Mouse (Mus musculus) CD4-positive, CD25-positive, alpha-beta regulatory T cell, adult 2 months (primary cell): ENCODE measurements around the gene Aqp2.

Experiments
- DNase-seq: peaks from one replicate; pipeline ENCODE4 v3.0.0-alpha.2; 2012; ENCODE audit warnings: low read depth, low spot score

The Aqp2 gene

DNA sequence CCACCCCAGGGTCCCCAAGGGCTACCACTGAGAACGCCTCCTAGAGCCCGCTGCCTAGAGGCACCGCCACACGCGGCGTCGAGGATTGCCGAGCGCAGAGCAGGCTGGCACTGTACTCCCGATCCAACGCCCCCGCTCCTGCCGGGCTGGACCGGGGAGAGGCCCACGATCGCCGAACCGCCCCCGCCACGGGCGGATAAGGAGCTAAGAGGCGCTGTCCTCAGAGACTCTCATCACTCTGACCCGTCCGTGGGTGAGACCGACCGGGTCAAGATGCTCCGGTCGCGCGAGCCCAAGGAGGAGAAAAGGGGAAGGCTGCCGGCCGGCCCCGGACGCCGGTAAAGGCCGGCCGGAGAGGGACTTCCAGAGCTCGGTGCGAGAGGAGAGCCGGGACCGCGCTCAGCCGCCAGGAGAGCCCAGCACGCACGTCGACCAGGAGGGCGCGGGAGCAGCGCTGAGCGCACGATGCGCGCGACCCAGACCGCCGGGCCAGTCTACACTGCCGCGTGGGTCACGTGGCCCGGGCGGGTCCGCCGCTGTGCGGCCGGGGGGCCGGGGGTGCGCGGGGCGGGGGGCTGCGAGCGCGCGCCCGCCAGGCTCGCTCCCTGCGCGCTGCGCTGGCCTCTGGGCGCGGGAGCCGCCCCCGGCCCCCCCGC lies 11.7 kb downstream of the Aqp2 start, which contains the start of gene Aqp5:
Gene Aqp5 (plus strand): TSS at position 354 of the 656 bp plus-strand sequence.
- DNase-seq = no peak

DNA sequence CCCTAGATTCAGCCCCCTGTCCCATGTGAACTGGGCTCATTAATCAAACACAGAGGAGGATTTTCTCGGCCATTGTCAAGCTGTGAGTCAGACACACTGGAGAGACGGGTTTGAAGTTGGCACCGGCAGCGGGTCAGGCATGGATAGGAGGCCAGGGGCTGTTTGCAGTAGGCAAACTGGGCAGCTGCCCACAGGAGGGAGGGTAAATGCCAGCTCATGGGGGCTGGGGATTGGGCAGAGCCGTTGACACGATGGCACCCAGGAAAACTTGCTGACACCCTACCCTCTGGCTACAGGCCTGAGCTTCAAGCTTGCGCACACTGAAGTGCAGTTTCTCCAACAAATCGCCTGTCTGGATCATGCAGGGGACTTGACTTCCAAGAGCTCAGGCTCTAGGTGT lies 13.3 kb downstream of the Aqp2 start:
- no peak for DNase-seq

DNA sequence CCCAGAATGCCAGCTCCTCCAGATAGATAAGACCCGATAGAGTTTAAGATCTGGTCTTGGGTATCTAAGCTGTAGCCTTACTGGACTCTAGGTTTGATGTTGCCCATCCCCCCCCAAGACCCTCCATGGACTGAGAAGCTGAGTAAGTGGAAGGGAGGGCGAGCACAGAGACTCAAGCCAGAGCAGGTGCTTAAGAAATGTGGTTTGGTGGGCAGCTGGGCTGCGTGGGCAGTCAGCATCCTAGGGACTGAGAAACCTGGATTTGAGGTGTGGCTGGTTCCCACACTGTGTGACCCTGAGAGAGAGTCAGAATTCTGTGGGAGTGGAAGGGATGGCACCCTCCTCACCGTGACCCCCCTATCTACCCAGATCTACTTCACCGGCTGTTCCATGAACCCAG lies 14.0 kb downstream of the Aqp2 start:
- DNase-seq = no peak

DNA sequence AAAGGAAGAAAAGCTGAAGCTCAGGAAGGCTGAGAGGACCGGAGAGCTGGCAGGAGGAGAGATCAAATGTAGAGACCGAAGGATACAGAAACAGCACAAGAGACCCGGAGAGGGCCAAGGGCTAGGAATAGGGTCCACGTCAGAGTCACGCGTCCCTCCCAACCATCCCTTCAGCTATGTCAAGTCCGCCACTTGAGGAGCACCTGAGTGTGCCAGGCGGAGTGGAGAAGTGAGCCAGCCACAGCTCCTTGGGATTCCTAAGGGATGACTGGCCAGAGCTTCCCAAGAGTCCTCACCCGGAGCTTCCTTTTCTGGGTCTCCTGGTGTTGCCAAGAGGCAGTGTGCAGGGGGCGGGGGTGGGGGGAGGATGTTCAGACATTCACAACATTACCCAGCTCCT lies 16.1 kb downstream of the Aqp2 start:
- no peak for DNase-seq

DNA sequence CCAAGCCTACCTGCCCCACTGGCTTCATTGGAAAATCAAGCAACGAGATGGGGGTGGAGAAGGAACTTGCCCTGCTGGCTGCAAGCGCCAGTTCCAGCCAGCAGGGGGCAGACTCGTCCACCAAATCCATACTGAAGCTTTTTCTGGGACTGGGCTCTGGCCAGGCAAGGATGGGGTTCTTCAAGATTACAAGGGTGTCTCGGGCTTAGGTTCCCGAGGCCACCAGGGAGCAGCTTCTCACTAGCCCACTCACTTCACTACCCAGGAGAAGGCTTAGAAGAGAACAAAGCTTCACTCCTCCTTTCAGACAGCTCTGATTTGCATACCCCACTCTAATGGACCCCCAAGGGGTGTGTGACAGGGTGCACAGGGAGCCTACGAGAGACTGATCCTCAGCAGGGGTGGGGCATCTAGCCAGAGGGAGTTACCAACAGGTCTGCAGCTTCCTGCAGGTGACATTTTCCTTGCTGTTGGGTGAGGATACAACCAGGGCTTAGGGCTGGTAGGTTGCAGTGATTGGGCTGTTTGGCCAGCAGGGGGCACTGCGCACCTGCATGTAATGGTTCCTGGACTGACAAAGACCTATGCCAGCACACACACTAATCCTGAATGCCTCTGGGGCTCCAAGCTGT lies 17.3 kb downstream of the Aqp2 start:
- peak; percentile 82 for DNase-seq

DNA sequence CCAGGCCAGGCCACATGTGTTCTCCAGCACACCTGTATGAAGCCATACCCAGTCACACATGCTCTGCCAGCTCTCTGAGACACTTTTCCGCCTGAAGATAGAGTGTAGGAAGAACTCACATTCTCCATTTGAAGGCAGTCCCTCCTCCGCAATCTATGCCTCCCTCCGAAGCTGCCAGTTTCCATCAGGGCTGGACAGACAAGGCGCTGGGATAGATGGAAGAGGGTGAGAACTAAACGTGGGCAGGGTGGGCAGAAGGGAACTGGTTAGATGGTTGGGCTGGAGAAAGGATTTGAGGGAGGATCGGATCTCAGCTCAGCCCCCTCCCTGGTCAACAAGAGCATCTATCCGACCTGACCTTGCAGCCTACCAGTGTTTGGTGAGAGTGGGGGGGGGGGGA lies 18.0 kb downstream of the Aqp2 start:
- DNase-seq = no peak

DNA sequence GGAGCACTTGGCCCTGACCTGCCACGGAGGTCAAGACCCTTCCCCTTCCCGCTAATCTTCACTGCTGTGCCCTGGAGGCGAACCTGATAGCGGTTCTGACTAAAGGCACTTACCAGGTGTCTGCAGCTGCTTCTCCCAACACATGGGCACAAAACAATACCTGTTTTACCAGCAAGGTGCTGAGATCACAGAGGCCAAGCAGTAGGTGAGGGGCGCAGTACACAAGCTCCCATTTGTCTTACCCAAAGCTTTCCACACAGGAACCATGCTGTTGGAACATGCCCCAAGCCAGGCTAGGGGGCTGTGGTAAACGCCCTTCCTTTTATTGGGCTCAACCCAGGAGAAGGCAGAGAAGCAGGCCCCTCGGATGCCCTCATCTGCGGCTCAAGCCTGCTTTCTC lies 18.7 kb downstream of the Aqp2 start:
- no peak for DNase-seq

DNA sequence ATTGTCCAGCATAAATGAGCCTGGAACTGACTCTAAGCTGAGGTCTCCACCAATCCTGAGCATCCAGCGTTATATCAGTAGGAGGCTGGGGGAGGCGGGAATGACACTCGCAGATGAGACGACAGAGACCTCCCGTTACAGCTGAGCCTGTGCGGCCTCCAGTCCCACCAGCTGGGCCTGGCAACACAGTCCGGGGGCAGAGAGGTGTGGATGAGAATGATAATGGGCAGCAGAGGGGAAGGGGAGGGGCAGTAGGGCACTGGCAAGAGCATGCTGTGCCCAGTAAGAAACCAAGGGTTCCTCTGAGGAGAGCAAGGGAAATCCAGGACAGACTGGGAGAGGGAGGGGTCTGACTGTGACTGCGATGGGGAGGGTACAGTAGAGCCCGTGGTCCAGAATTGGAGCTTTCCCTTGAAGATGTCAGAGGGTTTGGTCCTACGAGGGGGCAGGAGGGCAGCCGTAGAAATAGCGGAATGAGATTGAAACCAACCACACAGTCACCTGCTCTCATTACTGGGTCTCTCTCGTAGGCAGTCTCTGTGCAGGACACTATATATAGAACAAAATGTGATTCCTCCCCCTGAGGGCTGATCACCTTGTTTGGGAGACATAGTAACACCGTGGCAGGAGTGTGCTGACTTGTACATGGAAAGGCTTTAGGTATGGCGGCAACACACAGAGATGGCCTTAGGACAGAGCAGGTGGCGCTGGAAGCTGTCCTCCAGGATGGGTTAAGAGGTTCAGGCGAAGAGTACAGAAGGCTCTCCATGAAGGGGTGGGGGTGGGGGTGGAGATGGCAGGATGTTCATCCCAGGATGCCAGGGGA lies 20.6 kb downstream of the Aqp2 start:
- DNase-seq = no peak

DNA sequence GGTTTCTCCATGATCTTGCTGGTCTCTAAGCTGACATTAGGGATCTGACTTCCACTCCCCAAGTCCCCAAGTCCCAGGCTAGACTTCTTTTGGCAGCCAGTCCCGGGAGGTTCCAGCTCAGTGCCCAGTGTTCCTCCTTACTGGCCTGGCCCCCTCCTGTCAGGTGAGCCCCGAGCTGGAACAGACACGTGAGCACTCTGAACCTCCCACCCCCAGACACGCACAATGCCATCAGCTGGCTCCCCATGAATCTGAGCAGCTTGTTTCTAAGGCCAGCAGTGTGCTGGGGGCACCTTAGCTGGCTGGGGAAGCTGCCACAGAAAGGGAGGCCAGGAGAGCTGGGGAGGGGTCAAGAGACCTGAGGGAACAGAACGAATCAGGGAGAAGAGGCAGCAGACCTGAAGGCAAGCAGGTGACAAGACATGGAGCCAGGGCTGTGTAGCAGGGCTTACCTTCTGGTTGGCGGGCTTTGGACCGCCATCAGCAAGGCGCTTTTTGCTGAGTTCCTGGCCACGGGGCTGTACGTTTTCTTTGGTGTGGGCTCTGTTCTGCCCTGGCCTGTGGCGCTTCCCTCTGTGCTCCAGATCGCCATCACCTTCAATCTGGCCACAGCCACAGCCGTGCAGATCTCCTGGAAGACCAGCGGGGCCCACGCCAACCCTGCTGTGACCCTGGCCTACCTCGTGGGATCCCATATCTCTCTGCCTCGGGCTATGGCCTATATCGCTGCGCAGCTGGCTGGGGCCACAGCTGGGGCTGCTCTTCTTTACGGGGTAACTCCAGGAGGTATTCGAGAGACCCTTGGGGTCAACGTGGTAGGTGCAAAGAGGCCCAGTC lies 22.3 kb downstream of the Aqp2 start, which contains the start of gene Aqp6:
Gene Aqp6 (plus strand): TSS at position 415 of the 837 bp plus-strand sequence.
- DNase-seq = no peak

DNA sequence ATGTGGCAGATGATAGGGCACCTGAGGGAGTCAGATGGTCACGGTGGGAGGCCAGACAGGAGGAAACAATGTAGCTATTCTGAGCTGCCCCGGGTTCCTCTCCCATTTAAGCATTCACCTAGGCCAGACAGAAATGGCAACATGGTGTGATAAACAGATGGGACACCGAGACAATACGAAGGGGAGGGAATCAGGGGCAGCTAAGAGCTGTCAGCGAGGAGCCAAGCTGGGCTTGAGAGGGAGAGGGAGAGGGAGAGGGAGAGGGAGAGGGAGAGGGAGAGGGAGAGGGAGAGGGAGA lies 22.9 kb downstream of the Aqp2 start:
- no peak for DNase-seq

DNA sequence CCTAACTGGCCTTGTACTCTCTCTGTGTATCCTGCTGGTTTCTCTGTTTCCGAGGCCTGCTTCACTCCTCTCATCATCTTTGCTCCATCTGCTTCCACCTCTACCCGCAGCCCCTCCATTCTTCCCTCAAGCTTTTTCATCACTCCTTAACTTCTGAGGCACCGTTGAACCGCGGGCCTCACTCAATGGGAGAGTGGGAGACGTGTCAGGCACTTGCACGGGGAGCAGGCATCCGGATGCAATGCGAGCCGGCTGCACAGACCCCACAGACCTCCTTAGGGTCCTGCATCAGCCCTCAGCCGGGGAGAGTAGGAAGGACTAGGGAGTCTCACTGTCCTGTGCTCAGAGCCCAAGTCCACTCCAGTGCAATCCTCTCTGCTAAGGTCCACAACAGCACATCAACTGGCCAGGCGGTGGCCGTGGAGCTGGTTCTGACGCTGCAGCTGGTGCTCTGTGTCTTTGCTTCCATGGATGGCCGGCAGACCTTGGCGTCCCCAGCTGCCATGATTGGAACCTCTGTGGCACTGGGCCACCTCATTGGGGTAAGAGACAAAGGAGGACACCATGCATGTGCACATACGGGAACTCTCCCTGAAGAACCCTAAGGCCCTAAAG lies 23.5 kb downstream of the Aqp2 start:
- DNase-seq = no peak

DNA sequence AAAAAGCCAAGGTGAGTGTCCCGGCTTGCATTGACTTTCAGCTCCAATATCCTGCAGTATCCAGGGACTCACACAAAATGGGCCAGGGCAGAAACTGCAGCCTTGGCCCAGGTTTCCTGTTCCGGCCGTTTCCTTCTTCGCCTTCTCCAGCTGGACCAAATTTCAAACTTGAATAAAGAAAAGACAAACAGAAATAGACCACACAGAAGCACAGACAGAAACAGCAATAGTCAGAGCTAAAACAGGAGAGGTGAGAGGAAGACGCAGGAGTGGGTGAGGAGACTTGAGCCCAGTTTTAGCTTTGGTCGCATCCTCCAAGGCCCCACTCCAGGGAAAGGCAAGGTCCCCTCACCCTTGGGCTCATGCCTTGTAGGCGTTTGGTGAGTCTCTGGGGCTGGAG lies 24.4 kb downstream of the Aqp2 start:
- no peak for DNase-seq

DNA sequence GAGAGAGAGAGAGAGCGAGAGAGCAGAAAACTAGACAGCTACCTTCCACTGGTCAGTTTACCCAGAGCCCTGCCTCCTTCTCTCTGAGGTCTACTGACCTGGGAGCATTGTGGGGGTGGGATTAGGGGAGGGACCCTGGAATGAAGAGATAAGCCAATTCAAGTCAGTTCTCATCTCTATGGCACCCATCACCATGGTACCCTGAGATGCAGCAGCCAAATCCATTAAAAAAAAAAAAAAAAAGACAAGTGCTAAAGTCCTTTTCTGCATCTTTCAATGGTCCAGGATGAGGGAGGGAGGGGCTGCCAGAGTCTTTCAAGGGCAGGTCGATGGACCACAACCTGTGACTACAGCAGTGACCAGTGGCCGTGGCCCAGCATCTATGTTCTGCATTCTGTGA lies 26.7 kb downstream of the Aqp2 start:
- DNase-seq = no peak

DNA sequence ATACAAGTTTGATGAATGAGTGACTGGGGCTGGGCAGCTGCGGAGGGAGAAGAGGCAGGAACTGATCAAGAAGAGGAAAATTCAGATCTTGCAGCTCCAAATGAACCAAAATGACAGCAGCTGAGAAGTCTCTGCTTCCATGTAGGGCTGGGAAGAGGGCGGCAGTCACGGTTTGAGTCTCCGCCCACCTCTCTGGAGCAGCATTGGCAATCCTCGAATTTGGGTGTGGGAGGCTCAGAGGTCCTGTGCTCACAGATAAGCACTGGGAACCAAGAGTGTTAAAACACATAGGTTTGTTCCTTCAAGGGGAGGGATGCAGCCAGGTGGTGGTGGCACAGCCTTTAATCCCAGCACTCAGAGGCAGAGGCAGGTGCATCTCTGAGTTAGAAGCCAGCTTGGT lies 27.7 kb downstream of the Aqp2 start:
- DNase-seq = no peak

DNA sequence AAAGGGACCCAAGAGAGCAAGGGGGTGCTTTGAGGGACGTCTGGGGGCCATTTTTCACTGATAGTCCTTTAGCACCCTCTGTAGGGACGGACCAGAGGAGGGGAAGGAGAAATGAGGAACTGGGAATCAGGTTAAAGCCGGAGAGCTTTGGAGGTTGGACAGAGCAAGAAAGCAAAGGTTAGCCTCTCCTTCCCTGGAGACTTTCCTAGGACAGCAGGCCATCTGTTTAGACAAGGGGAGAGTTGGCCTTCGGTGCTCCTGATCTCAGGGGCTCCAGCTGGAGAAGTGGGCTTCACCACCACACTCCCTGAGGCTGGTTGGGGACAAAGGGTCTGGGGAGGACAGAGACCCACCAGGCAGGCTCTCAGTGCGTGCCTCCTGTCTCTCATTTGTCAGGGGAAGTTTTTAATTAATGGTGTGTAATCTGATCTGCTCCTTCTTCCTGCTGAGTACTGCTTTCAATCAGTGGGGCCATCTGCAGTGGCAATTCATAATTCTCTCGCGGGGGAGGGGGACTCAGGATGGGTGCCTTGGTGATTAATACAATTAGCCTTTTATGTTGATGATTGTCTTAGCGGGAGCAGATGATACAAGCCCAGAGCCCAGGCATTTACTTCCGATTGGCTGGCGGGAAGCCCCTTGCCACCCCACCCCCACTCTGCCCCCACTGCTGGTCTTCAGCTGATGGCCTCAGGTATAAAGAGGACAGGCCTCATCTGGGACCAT lies 28.7 kb downstream of the Aqp2 start:
- no peak for DNase-seq

DNA sequence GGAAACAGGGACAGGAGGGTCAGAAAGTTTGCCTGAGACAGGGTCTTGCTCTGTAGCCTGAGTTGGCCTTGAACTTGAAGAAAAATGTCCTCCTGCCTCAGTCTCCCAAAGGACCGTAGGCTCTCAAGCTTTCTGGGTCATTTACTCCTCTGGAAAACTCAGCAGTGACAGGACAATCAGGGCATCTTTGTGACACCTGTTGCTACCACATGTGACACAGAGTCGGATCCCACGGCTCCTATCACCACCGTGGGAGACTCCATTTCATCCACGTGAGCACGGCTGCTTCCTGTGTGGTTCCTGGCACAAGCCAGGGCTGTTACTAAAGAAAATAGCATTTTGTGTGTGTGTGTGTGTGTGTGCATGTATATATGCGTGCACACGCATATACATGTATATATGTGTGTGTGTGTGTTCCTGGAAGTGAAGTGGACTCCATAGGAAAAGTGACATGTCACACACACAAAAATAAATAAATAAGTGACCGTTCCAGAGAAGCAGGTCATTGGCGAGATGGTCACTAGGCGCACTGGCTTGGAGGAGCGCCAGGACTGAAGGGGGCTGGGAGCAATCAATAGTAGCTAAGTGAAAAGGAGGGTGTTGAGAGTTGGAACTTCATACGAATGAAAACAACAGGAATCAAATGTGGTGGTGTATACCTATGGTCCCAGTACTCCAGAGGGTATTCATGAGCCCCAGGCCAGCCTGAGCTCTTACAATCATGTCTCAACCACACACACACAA lies 29.7 kb downstream of the Aqp2 start:
- no peak for DNase-seq

DNA sequence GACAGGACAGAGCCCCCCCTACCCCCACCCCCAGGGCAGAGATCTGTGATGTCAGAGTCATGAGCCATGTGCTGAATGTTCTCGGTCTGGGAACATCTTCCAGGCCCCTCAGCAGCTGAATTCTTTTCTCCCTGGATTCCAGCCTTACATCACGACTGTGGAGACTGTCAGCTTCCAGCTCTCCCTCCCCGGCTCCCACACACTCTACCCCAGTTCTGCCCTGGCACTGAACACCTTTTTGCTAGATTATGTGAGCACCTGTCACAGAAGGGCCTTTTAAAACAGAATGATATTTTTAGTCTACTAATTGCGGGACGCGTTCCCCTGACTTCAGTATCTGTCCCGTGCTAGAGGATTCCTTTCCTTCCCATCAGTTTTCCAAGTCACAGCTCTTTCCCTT lies 32.7 kb downstream of the Aqp2 start:
- DNase-seq = no peak

DNA sequence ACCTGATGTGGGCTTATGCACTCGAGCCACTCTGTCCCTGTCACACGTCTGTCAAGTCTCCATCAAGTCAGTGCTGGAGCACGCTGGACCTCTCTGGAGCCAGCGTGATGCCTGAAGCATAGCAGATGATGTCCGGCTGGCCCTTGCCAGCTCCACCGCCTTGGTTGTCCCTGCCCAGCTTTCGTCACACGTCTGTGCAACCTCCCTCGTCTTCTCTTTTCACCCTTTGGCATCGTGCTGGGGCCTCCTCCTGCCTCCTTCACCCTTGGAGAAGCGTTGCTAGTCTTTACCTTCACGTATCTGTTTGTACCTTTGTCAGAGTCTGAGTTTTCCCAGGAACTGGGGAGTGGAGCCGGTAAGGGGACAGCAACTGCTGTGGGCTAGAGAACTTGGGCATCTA lies 35.4 kb downstream of the Aqp2 start:
- DNase-seq = no peak

DNA sequence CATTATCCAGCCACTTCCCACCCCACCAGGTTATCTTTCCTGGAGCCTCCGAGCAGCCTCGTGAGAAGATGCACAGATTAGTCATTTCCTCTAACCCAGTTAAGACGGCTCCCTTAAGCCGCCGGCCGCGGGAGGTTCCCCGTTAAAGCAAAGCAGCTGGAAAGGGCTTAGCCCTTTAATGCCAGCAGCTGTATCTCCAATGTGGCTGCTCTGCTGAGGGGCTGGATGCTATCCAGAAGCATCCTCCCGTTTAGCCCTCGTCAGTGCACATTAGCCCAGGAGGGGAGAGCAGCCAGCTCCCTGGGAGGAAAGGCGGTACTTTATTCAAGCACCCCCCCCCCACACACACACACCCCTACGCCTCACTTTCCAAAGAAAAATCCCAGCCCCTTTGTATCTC lies 35.9 kb downstream of the Aqp2 start:
- no peak for DNase-seq

DNA sequence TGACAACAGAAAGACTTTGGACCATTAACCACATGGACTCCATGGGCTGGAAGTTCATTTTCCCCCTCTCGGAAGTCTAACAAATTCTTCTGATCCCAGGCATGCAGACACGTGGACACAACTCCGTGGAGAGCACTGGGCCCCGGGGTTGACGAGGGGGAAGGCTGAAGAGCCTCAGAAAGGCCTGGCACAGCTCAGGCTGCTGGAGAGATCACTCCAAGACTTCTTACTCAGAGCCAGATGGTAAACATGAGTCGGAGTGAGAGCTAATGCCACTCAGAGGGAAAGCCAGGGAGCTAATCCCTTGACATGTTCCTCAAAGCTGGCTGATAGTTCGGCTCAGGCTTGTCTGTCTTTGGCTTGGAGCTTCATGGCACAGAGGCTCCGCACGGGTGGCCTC lies 36.4 kb downstream of the Aqp2 start:
- DNase-seq = no peak
